Mouse (Mus musculus) heart, adult 11 months (tissue): ENCODE data around the gene Anapc1.

ENCODE experiments used
- DNase-seq: peaks from one replicate; pipeline ENCODE4 v3.0.0; 2022

Anapc1 gene

DNA sequence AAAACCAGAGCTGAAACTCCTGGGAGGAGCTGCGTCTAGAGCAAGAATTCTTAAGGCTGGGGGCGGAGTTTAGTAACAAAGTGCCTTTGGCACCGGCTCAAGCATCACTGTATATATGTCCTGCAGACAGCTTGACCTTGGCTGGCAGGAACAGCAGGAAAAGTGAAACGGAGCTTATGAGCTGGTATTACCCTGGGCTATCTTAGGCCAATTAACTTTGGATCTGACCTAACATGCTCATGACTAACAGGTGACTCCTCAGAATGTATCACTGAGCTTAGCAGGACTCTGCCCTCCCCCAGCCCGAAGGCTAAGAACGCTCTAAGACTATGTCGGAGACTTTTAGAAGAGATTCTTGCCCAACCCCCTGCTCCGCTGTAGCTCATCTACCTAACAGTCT, 121.3 kb downstream of the Anapc1 start:
- DNase-seq, result no peak

DNA sequence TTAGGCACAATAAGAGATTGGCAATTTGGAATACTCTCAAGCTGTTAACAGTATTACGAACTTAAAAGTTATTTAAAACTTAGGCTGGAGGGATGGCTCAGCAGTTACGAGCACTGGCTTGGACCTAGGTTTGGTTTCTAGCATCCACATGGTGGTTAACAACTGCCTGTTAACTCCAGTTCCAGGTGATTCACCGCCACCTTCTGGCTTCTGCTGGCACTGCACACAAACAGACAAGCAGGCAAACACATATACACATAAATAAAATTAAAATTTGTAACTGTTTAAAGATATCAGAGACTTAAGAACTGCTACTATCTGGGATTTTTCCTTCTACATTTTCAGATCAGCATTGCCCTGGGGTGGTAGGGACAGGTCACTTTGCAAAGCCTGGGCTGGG, 123.0 kb downstream of the Anapc1 start:
- no peak for DNase-seq
